Mouse (Mus musculus) heart, adult 2 months (tissue): ENCODE data around the gene Zfyve27.

ENCODE experiments used
- CTCF ChIP-seq: fragments of 200-600 bp; IDR thresholded peaks from 2 replicates; pipeline ENCODE4 v1.8.1; 2022; ENCODE audit warnings: antibody characterized with exemption, mild to moderate bottlenecking, moderate library complexity
- EP300 ChIP-seq: fragments of 200-500 bp; IDR thresholded peaks from 2 replicates; pipeline ENCODE4 v1.6.1; 2011; ENCODE audit warnings: low read depth, low read length, control low read depth; ENCODE audit not compliant: insufficient read depth
- POLR2A ChIP-seq: fragments of 200-500 bp; IDR thresholded peaks from 2 replicates; pipeline ENCODE4 v1.6.1; 2011; ENCODE audit warnings: mild to moderate bottlenecking, low read depth, low read length, control low read depth; ENCODE audit not compliant: insufficient read depth

- TF ChIP-seq CTCF: no peak
- TF ChIP-seq EP300: no peak
- TF ChIP-seq POLR2A: no peak
Observed at GRCm38 (mm10) chr19:42202467-42202866, 38.7 kb downstream of the Zfyve27 start.
